Mouse (Mus musculus) liver, embryonic 12.5 days (tissue): ENCODE results near the gene Secisbp2. TPM values are rescaled to one million over a fixed set of nuclear protein-coding genes. Genes with fewer than 3 reads are reported as not detected.
A peak's percentile ranks its signal among the peaks of the same experiment; 100 is the strongest.

Experiments
- ATAC-seq: fragments of 200-750 bp; cut with Nextera tagmentation; 2 replicates; pipeline ENCODE4 v1.8.0; 2017; ENCODE audit warnings: moderate number of reproducible peaks, mild to moderate bottlenecking, moderate library complexity
- H3K27ac ChIP-seq: fragments of 300-500 bp; sonication (generic); 2 replicates; pipeline ENCODE4 v1.5.1; 2016; ENCODE audit warnings: mild to moderate bottlenecking
- H3K27me3 ChIP-seq: fragments of 300-500 bp; sonication (generic); replicated peaks from 2 replicates; pipeline ENCODE4 v1.6.1; 2016; ENCODE audit warnings: mild to moderate bottlenecking, moderate library complexity
- H3K36me3 ChIP-seq: fragments of 300-500 bp; sonication (generic); 2 replicates; pipeline ENCODE4 v1.6.1; 2016; ENCODE audit warnings: mild to moderate bottlenecking, moderate library complexity
- H3K4me1 ChIP-seq: fragments of 300-500 bp; sonication (generic); 2 replicates; pipeline ENCODE4 v1.6.1; 2016
- H3K4me2 ChIP-seq: fragments of 300-500 bp; sonication (generic); 2 replicates; pipeline ENCODE4 v1.6.1; 2016; ENCODE audit warnings: mild to moderate bottlenecking, moderate library complexity
- H3K4me3 ChIP-seq: fragments of 300-500 bp; sonication (generic); 2 replicates; pipeline ENCODE4 v1.5.1; 2016; ENCODE audit warnings: mild to moderate bottlenecking, moderate library complexity
- H3K9ac ChIP-seq: fragments of 300-500 bp; sonication (generic); 2 replicates; pipeline ENCODE4 v1.6.1; 2016; ENCODE audit warnings: mild to moderate bottlenecking, moderate library complexity
- H3K9me3 ChIP-seq: fragments of 300-500 bp; sonication (generic); replicated peaks from 2 replicates; pipeline ENCODE4 v1.6.1; 2016; ENCODE audit warnings: mild to moderate bottlenecking, moderate library complexity
- WGBS: fragments of 180-500 bp; shearing (Covaris S2); methylation state at CpG from one replicate; pipeline ENCODE4 v1.1.7; 2016; ENCODE audit not compliant: insufficient replicate concordance; 5-methylcytosine and 5-hydroxymethylcytosine counted together
- polyA plus RNA-seq: library from polyadenylated mRNA; unstranded; fragments of >200 nt; fragmentation: Nextera tagmentation; extraction: Ambion mirVana; gene quantifications from 2 replicates; pipeline ENCODE4 v1.2.1, GENCODE M21; 2016

The Secisbp2 gene
- polyA plus RNA-seq, 1 experiment from 2014 or later = 22.7 TPM

DNA sequence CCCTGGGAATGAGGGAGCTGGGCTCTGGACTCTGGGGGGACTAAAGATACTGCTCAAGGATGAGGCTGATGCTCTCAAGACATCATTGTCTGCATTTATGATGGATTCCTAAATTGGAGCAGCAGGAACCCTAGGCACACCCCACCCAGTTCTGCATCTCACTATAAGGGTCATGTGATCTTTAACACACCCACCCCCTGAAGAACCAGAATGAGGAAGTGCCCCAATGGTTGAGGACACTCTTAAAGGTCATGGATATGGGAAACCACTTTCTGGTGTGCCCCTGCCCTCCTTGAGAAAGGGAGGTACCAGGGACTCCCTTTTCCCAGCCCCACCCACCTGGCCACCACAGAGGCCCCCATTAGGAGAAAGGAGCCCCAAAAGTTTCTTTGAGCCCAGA lies 45.0 kb downstream of the Secisbp2 start:
- H3K9me3 ChIP-seq = no peaks in the 10 kb centered on the region
- H3K27me3 ChIP-seq = no peaks in the 10 kb centered on the region
- peaks cover 8% of the 10 kb centered on the region for H3K36me3 ChIP-seq
- no peak overlapping the region for H3K9ac ChIP-seq
- no peak overlapping the region for H3K27ac ChIP-seq
- H3K4me1 ChIP-seq = peaks cover 37% of the 10 kb centered on the region
- no peak overlapping the region for H3K4me3 ChIP-seq
- no peak overlapping the region for H3K4me2 ChIP-seq
- ATAC-seq = no peak

GRCm38 (mm10) chr13:51697455-51697854 lies 46.0 kb downstream of the Secisbp2 start:
- Histone ChIP-seq H3K27ac (peak overlapping the region; percentile 52; the same call in 1 of the 2 replicates), H3K4me1 (peaks cover 37% of the 10 kb centered on the region), H3K9ac (peak overlapping the region; percentile 33; the same call in 1 of the 2 replicates), H3K9me3 (no peaks in the 10 kb centered on the region), H3K4me3 (no peak overlapping the region), H3K27me3 (no peaks in the 10 kb centered on the region), H3K36me3 (peaks cover 14% of the 10 kb centered on the region), H3K4me2 (peak overlapping the region; percentile 25; the same call in 1 of the 2 replicates)
- 69% methylated on average over 6 of the region's 6 CpGs for WGBS
- 0 out of 2 replicates have a peak, but pooled peaks have one; percentile 17 for ATAC-seq

- Histone ChIP-seq H3K36me3 (peaks cover 17% of the 10 kb centered on the region), H3K9ac (peak overlapping the region; percentile 33), H3K9me3 (no peaks in the 10 kb centered on the region), H3K4me1 (peaks cover 37% of the 10 kb centered on the region), H3K27ac (peak overlapping the region; percentile 52; the same call in 1 of the 2 replicates), H3K4me2 (peak overlapping the region; percentile 25), H3K4me3 (no peak overlapping the region), H3K27me3 (no peaks in the 10 kb centered on the region)
- WGBS = 58% methylated on average over 4 of the region's 4 CpGs
- peak; percentile 25; the same call in 1 of the 2 replicates for ATAC-seq
These were observed 46.4 kb downstream of the Secisbp2 start for GRCm38 (mm10) chr13:51697897-51698296.

GRCm38 (mm10) chr13:51698318-51698717 lies 46.8 kb downstream of the Secisbp2 start:
- Histone ChIP-seq H3K36me3 (peaks cover 21% of the 10 kb centered on the region), H3K9me3 (no peaks in the 10 kb centered on the region), H3K9ac (peak overlapping the region; percentile 33; the same call in 1 of the 2 replicates), H3K4me2 (peak overlapping the region; percentile 25), H3K4me1 (peaks cover 37% of the 10 kb centered on the region), H3K27me3 (no peaks in the 10 kb centered on the region), H3K4me3 (no peak overlapping the region), H3K27ac (peak overlapping the region; percentile 52; the same call in 1 of the 2 replicates)
- WGBS = 33% methylated on average over 3 of the region's 3 CpGs
- peak; percentile 59; the same call in 1 of the 2 replicates for ATAC-seq

- Histone ChIP-seq H3K36me3 (peaks cover 45% of the 10 kb centered on the region), H3K9ac (no peak overlapping the region), H3K27me3 (no peaks in the 10 kb centered on the region), H3K4me1 (peaks cover 27% of the 10 kb centered on the region), H3K9me3 (no peaks in the 10 kb centered on the region), H3K4me3 (no peak overlapping the region), H3K27ac (no peak overlapping the region), H3K4me2 (no peak overlapping the region)
- 71% methylated on average over 5 of the region's 5 CpGs for WGBS
- ATAC-seq = no peak
These were observed 52.4 kb downstream of the Secisbp2 start for GRCm38 (mm10) chr13:51703893-51704292.

GRCm38 (mm10) chr13:51705882-51706854 lies 54.7 kb downstream of the Secisbp2 start:
- H3K4me3 ChIP-seq = no peak overlapping the region
- H3K9ac ChIP-seq = no peak overlapping the region
- H3K4me2 ChIP-seq = no peak overlapping the region
- 74% methylated on average over 22 of the region's 22 CpGs for WGBS
- H3K36me3 ChIP-seq = peaks cover 54% of the 10 kb centered on the region
- H3K27ac ChIP-seq = no peak overlapping the region
- peaks cover 17% of the 10 kb centered on the region for H3K4me1 ChIP-seq
- H3K9me3 ChIP-seq = no peaks in the 10 kb centered on the region
- no peaks in the 10 kb centered on the region for H3K27me3 ChIP-seq
- 0 out of 2 replicates have a peak, but pooled peaks have one; percentile 24 for ATAC-seq

GRCm38 (mm10) chr13:51710738-51711137 lies 59.2 kb downstream of the Secisbp2 start:
- 71% methylated on average over 7 of the region's 7 CpGs for WGBS
- Histone ChIP-seq H3K9me3 (no peaks in the 10 kb centered on the region), H3K27ac (no peak overlapping the region), H3K4me2 (no peak overlapping the region), H3K9ac (no peak overlapping the region), H3K4me1 (peaks cover 15% of the 10 kb centered on the region), H3K4me3 (no peak overlapping the region), H3K27me3 (no peaks in the 10 kb centered on the region), H3K36me3 (peaks cover 40% of the 10 kb centered on the region)
- ATAC-seq = no peak

- H3K4me3 ChIP-seq = no peak overlapping the region
- H3K36me3 ChIP-seq = peaks cover 47% of the 10 kb centered on the region
- H3K27me3 ChIP-seq = no peaks in the 10 kb centered on the region
- H3K27ac ChIP-seq = no peak overlapping the region
- 88% methylated on average over 8 of the region's 8 CpGs for WGBS
- no peak overlapping the region for H3K4me2 ChIP-seq
- no peaks in the 10 kb centered on the region for H3K9me3 ChIP-seq
- no peak for ATAC-seq
- H3K4me1 ChIP-seq = peaks cover 5% of the 10 kb centered on the region
- no peak overlapping the region for H3K9ac ChIP-seq
These were observed 60.5 kb downstream of the Secisbp2 start for GRCm38 (mm10) chr13:51712022-51712421.

DNA sequence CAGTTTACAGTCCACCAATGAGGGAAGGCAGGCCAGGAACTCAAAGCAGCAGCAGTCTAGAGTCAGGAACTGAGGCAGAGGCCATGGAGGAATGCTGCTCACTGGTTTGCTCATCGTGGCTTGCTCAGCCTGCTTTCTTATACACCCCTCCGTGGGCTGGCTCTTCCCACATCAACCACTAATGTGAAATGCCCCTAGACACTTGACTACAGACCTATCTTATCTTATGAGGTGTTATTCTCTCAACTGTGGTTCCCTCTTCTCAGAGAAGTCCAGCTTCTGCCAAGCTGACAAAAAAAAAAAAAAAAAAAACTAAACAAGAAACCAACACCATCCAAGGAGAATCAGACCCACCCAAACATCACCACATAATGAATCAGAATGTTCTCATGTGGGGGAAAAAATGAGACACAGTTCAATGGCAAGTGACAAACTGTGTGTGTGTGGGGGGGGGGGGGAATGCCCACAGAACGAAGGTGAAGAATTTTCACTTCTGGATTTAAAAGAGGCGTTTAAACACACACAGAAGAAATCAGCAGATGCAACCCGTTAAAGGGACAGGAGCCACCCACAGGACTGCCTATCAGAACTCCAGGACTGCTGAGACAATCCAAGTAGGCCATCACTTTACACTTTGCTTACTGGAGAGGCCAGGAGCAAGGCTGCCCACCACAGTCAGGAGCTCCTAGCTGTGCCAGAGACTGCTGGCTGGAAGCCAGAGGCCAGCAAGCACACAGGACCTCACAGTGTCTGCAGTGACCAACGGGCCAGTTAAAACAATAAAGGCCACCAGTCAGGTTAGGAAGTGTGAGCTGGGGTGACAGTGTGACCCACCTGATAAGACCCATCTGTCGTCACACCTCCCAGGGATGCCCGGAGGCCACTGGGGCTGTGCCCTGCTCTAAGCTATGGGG lies 65.1 kb downstream of the Secisbp2 start:
- Histone ChIP-seq H3K27ac (no peak overlapping the region; the same call in 1 of the 2 replicates), H3K9ac (no peak overlapping the region), H3K4me1 (peaks cover 4% of the 10 kb centered on the region; the same call in 1 of the 2 replicates), H3K4me3 (no peak overlapping the region), H3K4me2 (no peak overlapping the region), H3K36me3 (peaks cover 54% of the 10 kb centered on the region), H3K9me3 (no peaks in the 10 kb centered on the region), H3K27me3 (no peaks in the 10 kb centered on the region)
- ATAC-seq = peak; percentile 40
- 56% methylated on average over 8 of the region's 8 CpGs for WGBS

- H3K9me3 ChIP-seq = no peaks in the 10 kb centered on the region
- H3K4me2 ChIP-seq = no peak overlapping the region
- 79% methylated on average over 3 of the region's 3 CpGs for WGBS
- no peak for ATAC-seq
- no peak overlapping the region for H3K9ac ChIP-seq
- no peak overlapping the region for H3K27ac ChIP-seq
- peaks cover 49% of the 10 kb centered on the region for H3K36me3 ChIP-seq
- no peaks in the 10 kb centered on the region for H3K27me3 ChIP-seq
- peaks cover 9% of the 10 kb centered on the region; the same call in 1 of the 2 replicates for H3K4me1 ChIP-seq
- no peak overlapping the region for H3K4me3 ChIP-seq
These were observed 67.8 kb downstream of the Secisbp2 start for GRCm38 (mm10) chr13:51719256-51719655.

- Histone ChIP-seq H3K4me3 (no peak overlapping the region), H3K36me3 (peaks cover 48% of the 10 kb centered on the region), H3K9me3 (no peaks in the 10 kb centered on the region), H3K4me2 (no peak overlapping the region), H3K9ac (no peak overlapping the region), H3K27ac (no peak overlapping the region), H3K4me1 (peaks cover 9% of the 10 kb centered on the region; the same call in 1 of the 2 replicates), H3K27me3 (no peaks in the 10 kb centered on the region)
- no peak for ATAC-seq
- WGBS = 86% methylated on average over 4 of the region's 4 CpGs
These were observed 69.1 kb downstream of the Secisbp2 start for GRCm38 (mm10) chr13:51720556-51720955.
